8 mouse cellular contexts compared by ENCODE assay signal in the genomic region with DNA sequence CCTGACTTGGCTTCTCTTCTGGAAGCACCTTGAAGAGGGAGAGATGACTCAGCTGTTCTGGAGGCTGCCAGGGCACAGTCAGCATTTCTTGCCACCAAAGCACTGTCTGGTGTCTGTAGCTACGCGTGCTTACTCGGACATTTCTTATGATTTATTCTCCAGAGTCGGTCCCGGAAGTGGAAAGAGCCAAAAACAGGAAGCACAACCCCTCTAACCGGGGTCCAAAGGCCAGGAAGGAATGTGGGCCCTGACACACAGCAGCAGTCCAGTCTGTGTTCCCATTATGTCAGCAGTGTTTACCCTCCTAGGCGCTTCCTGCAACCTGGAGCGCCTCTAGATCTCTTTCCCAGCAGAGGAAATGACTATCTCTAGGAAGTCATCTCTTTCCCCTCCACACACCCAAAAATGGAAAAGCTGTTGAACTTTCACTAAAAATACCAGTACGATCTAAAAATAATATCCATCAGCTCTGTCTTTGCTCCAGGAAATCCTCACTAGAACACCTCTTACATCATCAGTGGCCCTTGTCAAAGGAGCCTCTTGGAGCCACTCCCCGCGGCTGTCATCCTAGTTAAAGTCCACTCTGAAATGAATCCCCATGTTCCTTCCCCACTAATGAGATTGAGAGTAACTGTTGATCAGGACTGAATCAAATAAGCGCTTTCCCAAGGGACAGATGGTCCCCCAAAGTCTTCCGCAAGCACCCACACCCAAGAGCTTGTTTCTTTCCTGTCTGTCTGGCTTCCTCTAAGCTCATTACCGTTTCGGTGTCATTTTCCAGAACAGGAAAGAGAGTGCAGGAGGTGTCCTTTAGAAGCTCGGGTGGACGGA.
A peak's percentile ranks its signal among the peaks of the same experiment; 100 is the strongest.
DNase-seq lines count a peak whose midpoint lies in the region; ATAC-seq lines count a peak whose summit lies in the region.

No protein-coding gene starts in this region.

- H3K27me3 ChIP-seq in forebrain, embryonic 10.5 days (ENCODE audit: poor library complexity, severe bottlenecking), result peaks cover 13% of the 10 kb centered on the region
- H3K27me3 ChIP-seq in forebrain, embryonic 14.5 days (replicated peaks; ENCODE audit: control insufficient read depth, insufficient read depth, low read length), result no peaks in the 10 kb centered on the region
- peaks cover 4% of the 10 kb centered on the region; the same call in 1 of the 2 replicates for H3K27me3 ChIP-seq in heart, embryonic 12.5 days (replicated peaks)

- no peaks in the 10 kb centered on the region for H3K36me3 ChIP-seq in forebrain, embryonic 10.5 days (replicated peaks)
- H3K36me3 ChIP-seq in forebrain, embryonic 14.5 days (ENCODE audit: control insufficient read depth, insufficient read depth, low read length), result no peaks in the 10 kb centered on the region
- no peaks in the 10 kb centered on the region for H3K36me3 ChIP-seq in heart, embryonic 12.5 days

- peak overlapping the region; percentile 35; the same call in 1 of the 2 replicates for H3K27ac ChIP-seq in forebrain, embryonic 10.5 days
- no peak overlapping the region for H3K27ac ChIP-seq in forebrain, embryonic 14.5 days (ENCODE audit: low read depth, low read length)
- 0 out of 2 replicates have a peak overlapping the region, but pooled peaks have one; percentile 0 for H3K27ac ChIP-seq in heart, embryonic 12.5 days (ENCODE audit: poor library complexity, severe bottlenecking)

- WGBS in forebrain, embryonic 10.5 days, result 84% methylated on average over 17 of the region's 17 CpGs
- WGBS in forebrain, embryonic 14.5 days, result 84% methylated on average over 17 of the region's 17 CpGs
- 41% methylated on average over 17 of the region's 17 CpGs for WGBS in heart, embryonic 12.5 days

- H3K9ac ChIP-seq in forebrain, embryonic 14.5 days (ENCODE audit: low read length), result no peak overlapping the region
- H3K9ac ChIP-seq in heart, embryonic 12.5 days, result no peak overlapping the region

- peaks cover 19% of the 10 kb centered on the region for H3K4me1 ChIP-seq in forebrain, embryonic 10.5 days
- no peaks in the 10 kb centered on the region for H3K4me1 ChIP-seq in forebrain, embryonic 14.5 days (ENCODE audit: control insufficient read depth, insufficient read depth, low read length)
- peaks cover 22% of the 10 kb centered on the region for H3K4me1 ChIP-seq in heart, embryonic 12.5 days (replicated peaks)

- ATAC-seq in forebrain, embryonic 14.5 days, result no peak
- peak; percentile 68; the same call in 1 of the 2 replicates for ATAC-seq in heart, embryonic 12.5 days (ENCODE audit: insufficient number of reproducible peaks, low FRiP score)
- ATAC-seq in megakaryocyte progenitor cell, adult 5-6 weeks (replicated peaks; ENCODE audit: poor library complexity), result 0 out of 2 replicates have a peak, but pooled peaks have one; percentile 17

- no peak overlapping the region for H3K4me3 ChIP-seq in forebrain, embryonic 10.5 days
- no peak overlapping the region for H3K4me3 ChIP-seq in forebrain, embryonic 14.5 days (ENCODE audit: low read depth, low read length)
- no peak overlapping the region for H3K4me3 ChIP-seq in heart, embryonic 12.5 days

- H3K9me3 ChIP-seq in forebrain, embryonic 10.5 days, result peaks cover 4% of the 10 kb centered on the region; the same call in 1 of the 2 replicates
- no peaks in the 10 kb centered on the region for H3K9me3 ChIP-seq in forebrain, embryonic 14.5 days (replicated peaks; ENCODE audit: control insufficient read depth, low read length)
- H3K9me3 ChIP-seq in heart, embryonic 12.5 days (replicated peaks), result peaks cover 5% of the 10 kb centered on the region

- DNase-seq in forebrain, embryonic 10.5 days (ENCODE audit: extremely low spot score, low spot score), result no peak
- DNase-seq in forebrain, embryonic 14.5 days (ENCODE audit: low spot score), result no peak
- DNase-seq in kidney, postnatal 10 days, result peak; percentile 63
- no peak for DNase-seq in right cerebral cortex, postnatal 10 days (ENCODE audit: low spot score in 2 of 2)
- DNase-seq in cerebellum, postnatal 36 days, result no peak
- no peak for DNase-seq in layer of hippocampus, adult 9-11 months

- no peak overlapping the region for H3K4me2 ChIP-seq in forebrain, embryonic 14.5 days (ENCODE audit: low read length)
- H3K4me2 ChIP-seq in heart, embryonic 12.5 days, result no peak overlapping the region
